Mouse (Mus musculus): Measurements from ENCODE around the gene Kat6b.
"Not testable (repeated sequence)": the region's sequence is repeated elsewhere in the genome, so short reads cannot be mapped to it uniquely, and the experiment has no call there.

Kat6b gene

GRCm38 (mm10) chr14:21481231-21481630 is at the start of gene Kat6b:
Kat6b (plus strand) TSS chr14:21481434.
- DNase-seq (ENCODE audit: low spot score) = no peak

GRCm38 (mm10) chr14:21433415-21433814 is 47.8 kb upstream of the Kat6b start:
- DNase-seq (ENCODE audit: low spot score) = no peak

GRCm38 (mm10) chr14:21433995-21434394 is 47.2 kb upstream of the Kat6b start:
- no peak for DNase-seq (ENCODE audit: low spot score)

DNA sequence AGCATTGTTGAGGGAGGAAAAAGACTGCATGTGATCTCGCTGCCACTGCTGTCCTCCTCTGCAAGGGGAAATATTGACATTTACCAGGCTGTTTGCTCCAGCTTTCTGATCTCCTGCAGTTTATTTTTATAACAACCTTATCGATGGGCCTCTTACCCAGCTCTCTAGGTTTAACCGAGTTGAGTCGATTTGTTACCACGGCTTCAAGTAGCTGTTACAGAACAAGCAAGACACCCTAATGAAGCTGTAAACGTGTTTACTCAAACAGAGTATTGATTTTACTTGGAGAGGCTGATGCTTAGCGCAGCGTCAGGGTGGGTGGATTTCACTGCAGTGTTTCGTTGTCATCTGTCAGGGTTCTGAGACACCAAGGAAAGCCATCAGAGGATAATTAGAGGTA is 46.5 kb upstream of the Kat6b start:
- no peak for DNase-seq (ENCODE audit: low spot score)

GRCm38 (mm10) chr14:21439785-21440184 is 41.4 kb upstream of the Kat6b start:
- DNase-seq (ENCODE audit: low spot score) = no peak

DNA sequence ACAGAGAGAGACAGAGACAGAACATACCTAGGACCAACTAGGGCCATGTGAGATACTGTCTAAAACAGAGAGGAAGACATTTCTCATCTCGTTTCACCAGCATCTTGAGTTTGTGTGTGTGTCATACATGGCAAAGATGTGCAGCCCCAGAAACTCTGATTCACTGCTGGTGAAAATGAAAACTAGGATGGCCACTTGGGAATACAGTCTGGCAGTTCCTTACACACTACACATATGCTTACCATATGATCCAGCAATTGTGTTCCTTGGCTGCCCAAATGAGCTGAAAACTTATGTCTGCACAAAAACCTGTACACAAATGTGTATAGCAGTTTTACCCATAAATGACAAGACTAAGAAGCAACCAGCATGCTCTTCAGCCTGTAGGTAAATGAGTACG is 40.7 kb upstream of the Kat6b start:
- no peak for DNase-seq (ENCODE audit: low spot score)

DNA sequence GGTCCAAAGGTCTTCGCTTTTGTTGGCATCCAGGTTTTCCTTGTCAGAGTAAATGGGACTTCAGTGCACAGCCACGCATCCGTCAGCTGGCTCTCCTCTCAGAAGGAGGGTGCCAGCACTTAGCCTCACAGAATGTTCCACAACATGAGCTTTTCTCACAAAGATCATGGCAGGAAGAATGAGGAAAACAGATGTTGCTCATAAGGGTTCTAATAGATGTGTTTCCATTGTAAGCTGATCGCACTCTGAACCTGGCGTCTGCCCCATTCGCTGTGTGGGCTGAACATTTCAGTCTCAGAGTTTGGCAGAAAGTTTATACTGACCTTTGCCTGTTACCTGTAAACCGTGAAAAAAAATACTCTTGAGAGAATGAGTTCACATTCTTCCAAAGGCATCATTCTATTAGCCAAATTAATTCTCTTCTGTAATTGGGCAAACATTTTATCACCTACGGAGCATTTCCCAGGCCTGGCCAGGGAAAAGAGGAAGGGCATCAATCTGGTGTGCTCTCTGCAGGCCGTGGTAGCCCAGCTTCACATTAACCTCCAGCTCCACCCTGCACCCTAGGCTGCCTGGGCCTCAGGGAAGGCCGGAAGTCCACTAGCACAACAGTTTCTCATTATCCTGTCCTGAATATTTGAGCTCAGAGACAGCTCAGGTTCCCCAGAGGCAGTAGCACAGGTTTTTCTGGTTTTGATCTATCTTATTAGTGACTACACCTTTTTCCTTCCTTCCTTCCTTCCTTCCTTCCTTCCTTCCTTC is 39.3 kb upstream of the Kat6b start:
- DNase-seq (ENCODE audit: low spot score) = no peak

GRCm38 (mm10) chr14:21452581-21452980 is 28.7 kb upstream of the Kat6b start:
- DNase-seq (ENCODE audit: low spot score) = no peak

DNA sequence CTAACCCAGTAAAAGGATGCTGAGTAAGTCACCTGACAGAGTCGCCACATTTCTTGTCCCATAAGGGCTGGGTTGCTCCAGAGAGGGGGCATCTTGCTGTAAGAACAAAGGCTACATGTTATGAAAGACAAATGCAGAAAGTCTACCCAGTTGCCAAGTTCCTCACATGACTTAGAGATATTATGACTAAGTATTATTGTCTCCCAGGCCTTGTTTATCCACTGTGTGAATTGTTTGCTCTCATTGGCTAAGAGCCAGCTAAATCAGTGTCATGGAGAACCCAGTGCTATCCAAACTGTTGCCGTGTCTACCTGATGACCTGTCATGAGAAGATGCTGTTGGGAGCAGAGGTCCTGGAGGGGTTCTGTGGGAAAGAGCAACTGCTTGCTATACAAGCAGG is 27.3 kb upstream of the Kat6b start:
- no peak for DNase-seq (ENCODE audit: low spot score)

DNA sequence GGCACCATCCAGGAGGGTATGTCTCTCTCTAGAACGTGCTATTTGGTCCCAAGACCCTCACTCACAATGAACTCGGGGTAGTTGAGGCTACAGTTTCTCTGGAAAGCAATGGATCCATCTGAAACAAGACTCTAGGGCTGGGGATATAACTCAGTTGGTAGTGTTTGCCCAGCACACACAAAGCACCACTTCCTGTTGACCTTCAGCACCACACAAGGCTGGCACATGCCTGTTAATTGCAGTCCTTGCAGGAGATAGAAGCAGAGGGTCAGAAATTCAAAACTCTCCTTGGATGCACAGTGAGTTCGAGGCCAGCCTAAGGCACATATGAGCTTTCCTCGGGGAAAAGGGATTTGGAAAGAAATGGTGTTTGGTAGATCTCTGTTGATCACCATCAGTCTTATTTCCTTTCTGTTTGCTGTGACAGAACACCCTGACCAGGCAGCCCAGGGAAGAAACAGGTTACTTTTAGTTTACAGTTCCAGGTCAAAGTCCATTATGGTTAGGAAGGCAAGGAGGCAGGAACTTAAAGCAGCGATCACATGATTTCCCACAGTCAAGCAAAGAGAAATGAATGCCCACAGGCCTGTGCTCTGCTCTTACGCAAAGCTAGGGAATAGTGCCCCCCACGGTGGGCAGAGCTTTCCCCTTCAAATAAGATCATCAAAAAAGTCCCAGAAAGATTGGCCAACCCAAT is 25.4 kb upstream of the Kat6b start:
- DNase-seq (ENCODE audit: low spot score) = no peak

- no peak for DNase-seq (ENCODE audit: low spot score)
Measured at GRCm38 (mm10) chr14:21456526-21456925, 24.7 kb upstream of the Kat6b start.

- DNase-seq (ENCODE audit: low spot score) = no peak
Measured at GRCm38 (mm10) chr14:21457876-21458275, 23.4 kb upstream of the Kat6b start.

GRCm38 (mm10) chr14:21458696-21459095 is 22.5 kb upstream of the Kat6b start:
- DNase-seq (ENCODE audit: low spot score) = no peak

- DNase-seq (ENCODE audit: low spot score) = no peak
Measured at GRCm38 (mm10) chr14:21459163-21459562, 22.1 kb upstream of the Kat6b start.

DNA sequence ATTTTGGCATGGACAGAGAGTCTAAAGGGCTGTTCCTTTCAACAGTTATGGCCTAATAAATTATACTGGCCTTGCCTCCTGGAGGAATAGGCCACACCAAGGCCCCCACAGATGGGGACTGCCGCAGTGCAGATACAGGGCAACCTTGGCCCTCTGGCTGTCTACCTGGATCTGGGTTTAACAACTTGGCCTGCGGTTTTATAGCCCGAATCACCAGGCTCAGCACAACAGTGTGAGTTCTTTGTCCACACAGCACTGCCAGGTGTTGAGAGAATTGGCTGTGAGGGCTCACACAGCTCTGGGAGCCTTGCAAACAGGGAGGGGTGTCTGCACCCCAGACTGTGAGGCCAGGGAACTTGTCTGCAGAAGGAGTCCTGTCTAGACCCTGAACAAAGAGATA is 18.8 kb upstream of the Kat6b start:
- DNase-seq (ENCODE audit: low spot score) = no peak

DNA sequence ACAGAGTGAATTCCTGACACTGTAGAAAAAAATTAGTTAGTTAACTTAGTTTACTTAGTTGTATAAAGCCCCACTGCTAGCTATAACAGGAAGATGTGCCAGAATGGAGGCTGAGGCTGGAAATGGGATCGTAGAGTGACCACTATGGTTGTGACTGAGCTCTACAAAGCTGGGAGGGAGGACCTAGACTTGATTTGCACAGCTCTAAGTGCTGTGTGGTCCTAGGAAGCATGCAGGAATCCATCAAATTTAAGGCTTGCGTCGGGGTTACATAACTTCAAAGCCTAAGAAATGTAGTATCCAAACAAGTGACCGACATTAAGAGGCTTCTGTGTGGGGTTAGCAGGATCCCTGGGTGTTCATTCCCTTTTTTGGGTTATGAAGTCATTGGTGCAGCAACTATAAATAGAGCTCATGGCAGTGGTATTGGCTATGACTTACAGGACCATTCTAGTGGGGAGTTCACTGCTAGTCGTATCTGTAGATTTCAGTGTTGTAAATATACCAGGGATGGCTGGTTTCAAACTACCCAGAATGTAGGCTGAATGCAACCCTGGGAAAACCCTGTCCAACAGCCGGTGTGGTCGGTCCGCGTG is 18.0 kb upstream of the Kat6b start:
- DNase-seq (ENCODE audit: low spot score) = no peak

- DNase-seq (ENCODE audit: low spot score) = no peak
Measured at GRCm38 (mm10) chr14:21470386-21470785, 10.8 kb upstream of the Kat6b start.

GRCm38 (mm10) chr14:21471975-21472374 is 9.3 kb upstream of the Kat6b start:
- no peak for DNase-seq (ENCODE audit: low spot score)

DNA sequence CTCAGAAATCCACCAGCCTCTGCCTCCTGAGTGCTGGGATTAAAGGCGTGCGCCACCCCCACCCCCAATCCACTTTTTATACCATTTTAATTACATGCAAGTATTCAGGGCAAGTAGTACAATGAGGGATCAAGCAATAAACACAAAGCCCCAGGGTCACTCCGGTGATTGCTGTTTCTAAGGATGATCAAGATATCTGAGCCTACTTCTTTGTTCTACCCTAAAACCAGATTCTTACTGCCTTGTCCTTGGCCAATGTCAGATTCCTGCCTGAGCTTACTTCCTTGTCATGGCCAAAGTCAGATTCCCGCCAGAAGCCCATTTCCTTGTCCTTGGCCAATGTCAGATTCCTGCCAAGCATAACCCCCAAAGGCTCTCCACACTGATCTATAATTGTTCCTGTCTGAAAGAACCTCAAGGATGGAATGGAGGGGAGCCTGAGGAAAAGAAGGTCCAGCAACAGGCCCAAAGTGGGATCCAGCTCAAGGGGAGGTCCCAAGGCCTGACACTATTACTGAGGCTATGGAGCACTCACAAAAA is 6.6 kb upstream of the Kat6b start:
- DNase-seq (ENCODE audit: low spot score) = not testable (repeated sequence)

DNA sequence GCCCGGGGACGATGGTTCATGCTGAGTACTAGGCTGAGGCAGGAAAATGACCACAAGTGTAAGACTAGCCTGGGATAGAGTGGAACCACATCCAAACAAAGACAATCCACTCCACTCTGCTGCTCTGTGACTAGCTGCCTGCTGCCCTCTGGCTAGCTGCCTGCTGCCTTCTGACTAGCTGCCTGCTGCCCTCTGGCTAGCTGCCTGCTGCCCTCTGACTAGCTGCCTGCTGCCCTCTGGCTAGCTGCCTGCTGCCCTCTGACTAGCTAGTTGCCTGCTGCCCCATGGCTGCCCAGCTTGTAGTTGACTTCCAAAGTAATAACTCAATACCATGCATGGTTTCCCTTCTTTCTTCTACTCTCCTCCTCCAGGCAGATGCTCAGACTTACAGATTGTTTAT is 4.1 kb upstream of the Kat6b start:
- DNase-seq (ENCODE audit: low spot score) = no peak

DNA sequence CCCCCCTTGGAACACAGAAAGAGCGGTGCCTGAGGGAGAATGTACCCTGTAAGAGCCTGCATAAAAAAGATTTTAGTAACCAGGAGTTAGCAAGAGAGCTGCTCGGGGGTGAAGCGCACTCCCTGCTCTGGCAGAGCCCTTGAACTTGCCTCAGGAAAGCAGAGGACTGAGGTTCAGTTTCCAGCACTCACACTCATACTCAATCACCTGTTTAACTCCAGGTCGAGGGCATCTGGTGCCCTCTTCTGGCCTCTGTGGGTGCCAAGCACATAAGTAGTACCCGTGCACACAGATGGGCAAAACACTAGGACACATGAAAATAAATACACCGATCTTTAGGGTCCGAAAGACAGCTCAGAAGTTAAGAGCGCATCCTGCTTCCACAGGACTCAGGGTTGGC is 1.7 kb upstream of the Kat6b start:
- no peak for DNase-seq (ENCODE audit: low spot score)

- DNase-seq (ENCODE audit: low spot score) = no peak
Measured at GRCm38 (mm10) chr14:21480191-21480590, 1.0 kb upstream of the Kat6b start.

- no peak for DNase-seq (ENCODE audit: low spot score)
Measured at GRCm38 (mm10) chr14:21484199-21484598, 3.0 kb downstream of the Kat6b start.

All from T-cell, adult 2 months (primary cell).